Mouse (Mus musculus) fat pad, adult 2 months (tissue): Measurements from ENCODE around the gene Pkn1.
A peak's percentile ranks its signal among the peaks of the same experiment; 100 is the strongest.

ENCODE experiments used
- DNase-seq: peaks from one replicate; pipeline ENCODE4 v3.0.0-alpha.2; 2011; ENCODE audit warnings: low read depth, low spot score; ENCODE audit errors: extremely low read depth

Gene Pkn1

DNA sequence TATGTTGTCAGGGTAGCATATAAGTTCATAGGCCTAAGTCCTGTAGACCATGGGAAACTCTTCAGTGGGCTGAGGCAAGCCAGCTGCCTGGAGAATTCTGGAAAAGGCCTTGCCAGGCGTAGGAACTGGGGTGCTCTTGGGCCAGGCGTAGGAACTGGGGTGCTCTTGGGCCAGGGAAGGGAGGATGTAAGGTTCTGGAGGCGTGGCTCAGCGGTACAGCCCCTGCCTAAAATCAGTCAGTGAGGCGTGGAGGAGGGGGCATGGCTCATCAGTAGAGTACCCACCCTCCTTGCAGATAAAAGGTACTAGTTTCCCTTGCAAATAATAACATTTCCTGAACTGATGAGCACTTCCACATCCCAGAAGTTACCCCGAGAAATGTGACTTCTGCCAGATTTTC lies 44.3 kb downstream of the Pkn1 start:
- DNase-seq, result no peak

DNA sequence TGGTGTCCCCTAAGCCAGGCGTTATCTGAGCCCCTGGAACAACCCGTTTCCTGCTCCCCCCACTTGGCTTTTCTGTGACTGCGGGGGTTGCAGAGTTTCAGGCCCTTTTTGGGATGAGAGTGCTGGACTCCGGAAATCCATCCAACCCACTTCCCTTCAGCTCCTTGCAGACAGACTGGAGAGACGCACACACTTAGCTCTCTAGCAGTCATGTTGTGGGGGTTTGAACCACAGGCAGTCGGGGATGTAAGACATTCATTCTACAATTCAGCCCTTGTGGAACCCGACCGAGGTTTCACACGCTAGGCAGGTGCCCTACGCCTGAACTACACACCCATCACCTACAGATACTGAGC lies 45.3 kb downstream of the Pkn1 start:
- DNase-seq, result no peak

DNA sequence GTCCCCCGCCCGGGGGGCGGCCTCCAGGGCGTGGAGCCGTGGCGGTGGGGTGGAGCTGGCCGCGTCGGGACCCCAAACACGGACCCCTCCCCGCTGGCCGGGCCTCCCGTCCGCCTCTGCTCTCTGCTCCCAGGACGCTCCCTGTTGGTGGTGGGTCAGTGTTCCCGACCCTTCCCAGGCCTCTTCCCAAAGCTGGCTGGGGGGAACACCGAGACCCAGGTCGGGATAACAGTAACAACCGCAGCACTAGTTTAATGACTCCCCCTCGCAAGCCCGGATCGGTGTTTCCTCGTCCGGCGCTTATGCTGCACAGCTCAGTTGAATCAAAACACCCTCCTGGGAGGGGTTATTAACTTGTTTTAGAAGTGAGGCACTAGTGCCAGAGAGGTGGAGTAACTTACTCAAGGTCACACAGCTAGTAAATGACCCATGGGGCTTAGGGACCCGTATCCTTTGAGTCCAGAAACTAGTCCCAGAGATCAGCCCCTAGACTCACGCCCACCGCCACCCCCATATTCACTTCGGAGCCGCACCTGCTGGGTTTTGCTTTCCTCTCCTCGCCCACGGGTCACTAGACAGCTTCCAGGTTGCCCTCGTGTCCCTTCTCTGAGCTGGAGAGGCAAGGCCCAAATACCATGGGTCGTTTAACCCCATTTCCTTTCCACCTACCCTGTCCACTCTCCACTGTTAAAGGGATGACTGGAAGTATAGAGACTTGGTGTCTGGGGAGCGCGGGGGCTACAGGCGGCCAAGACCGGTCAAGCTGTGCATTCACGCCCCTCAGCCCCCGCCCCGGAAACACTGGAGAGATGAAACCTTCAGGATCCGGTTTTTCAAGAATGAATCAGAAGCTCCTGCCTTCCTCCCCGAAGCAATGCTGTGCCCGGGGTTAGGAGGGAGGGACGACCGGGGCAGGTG lies 46.0 kb downstream of the Pkn1 start:
- no peak for DNase-seq

DNA sequence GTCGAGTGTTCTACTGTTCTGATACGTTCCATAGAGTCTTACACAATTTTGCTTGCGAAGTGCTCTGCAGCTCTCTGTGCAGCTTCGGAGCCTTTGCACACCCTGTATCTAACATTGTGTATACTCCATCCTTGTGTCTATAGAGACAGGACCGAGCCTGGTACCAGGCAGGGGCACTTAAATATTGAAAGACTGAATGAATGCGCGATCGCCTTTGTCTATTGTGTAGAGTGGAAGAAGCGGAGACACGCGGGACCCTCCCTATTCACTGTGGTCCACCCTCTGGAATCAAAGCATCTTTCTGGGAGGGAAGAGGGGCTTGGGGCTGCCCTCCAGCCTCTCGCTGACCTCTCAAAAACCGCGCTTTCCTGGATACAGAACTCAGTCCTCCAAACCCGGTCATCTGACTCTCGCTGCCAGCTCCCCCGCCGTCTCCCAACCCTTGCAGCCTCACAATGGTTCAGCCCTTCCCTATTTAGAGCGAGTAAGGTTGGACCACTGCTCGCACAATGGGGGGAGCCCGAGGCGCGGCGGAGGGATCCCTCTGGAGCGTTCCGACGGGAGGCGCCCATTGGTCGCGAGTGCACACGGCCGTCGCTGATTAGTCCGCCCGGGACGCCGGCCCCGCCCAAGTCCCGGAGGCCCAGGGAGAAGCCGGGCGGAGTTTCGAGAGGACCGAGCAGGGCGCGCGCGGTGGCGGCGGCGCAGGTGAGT lies 46.8 kb downstream of the Pkn1 start, which contains the start of gene Gipc1:
TSS of gene Gipc1 (plus strand) at position 648 of the 714 bp plus-strand sequence.
- DNase-seq, result peak; percentile 66

DNA sequence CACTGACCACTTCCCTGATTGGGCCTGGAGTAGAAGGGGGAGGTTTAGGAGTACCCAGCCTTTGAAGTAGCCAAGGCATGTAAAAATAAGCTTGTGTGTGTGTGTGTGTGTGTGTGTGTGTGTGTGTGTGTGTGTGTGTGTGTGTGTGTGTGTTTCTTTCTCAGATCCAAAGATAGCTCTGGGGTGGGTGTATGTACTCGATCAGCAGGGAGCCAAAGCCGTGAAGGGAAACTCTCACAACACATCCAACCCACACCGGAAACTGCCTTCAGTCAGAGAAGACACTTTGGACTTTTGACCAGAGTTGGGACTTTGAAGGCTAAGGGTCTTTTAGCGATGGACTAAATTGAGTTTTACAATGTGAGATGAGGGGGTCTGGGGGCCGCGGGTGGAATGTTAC lies 49.3 kb downstream of the Pkn1 start:
- DNase-seq, result no peak

DNA sequence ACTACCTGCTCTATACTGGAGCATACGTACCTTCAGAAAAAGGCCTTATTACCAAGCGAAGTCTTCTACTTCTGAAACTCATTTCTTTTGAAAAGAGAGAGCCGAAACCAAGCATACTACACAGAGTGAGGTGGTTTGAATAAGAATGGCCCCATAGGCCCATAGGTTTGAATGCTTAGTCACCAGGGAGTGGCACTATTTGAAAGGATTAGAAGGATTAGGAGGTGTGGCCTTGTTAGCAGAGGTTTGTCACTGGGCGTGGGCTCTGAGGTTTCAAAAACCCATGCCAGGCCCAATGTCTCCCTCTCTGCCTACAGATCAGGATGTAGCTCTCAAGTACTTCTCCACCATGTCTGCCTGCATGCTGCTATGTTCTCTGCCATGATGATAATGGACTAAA lies 50.9 kb downstream of the Pkn1 start:
- DNase-seq, result no peak

DNA sequence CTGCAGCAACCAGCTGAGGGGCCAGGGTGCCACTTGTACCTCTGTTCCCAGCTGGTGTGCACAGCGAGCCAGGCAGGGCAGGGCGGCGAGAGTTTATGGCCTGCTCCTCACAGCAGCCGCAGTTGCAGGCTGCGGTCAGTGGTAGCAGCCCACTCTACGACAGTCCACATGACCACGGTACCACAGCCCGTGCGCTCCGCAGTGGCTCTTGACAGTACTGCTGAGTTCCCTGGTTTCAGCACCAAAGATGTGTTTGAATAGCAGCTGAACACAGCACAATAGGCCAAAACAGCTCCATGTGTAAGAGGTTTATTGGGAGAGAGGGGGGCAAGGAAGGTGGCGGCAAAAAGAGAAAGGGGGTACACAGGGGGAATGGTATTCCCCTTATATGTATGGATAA lies 51.5 kb downstream of the Pkn1 start:
- DNase-seq, result no peak

DNA sequence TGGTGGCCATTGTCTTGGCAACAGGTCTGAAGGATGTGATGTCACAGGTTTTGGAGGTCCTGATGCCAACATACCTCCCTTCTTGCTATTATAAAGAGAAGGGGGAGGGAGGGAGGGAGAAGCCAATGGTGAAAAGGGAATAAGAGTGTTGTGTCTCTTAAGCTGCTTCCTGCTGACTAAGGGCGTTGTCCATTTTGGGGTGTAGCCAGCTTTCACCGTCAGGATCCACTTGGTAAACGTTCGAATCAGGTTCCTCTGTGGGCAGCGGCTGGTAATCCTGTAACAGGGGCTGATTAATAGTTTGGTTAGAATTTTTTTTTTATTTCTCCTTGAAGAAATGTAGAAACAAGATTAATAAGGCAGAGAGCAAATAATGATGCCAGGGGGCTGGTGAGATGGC lies 59.3 kb downstream of the Pkn1 start:
- no peak for DNase-seq

DNA sequence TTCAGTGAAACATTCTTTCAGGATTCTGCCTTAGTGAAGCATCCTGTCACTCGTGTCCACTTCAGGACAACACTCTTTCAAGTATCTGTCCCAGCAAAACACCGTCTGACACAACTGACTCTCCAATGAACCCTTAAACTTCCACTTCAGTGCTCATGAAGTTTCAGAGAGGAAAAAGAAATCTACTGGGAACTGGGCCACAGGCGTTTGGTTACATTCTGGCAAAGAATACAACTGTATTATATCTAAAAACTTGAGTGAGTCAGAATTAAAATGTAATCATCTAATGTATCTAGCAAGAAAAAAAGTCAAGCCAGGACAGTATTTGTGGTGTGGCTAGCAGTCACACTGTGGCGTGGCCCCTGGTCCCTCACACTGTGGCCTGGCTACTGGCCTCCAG lies 60.1 kb downstream of the Pkn1 start:
- DNase-seq, result no peak

DNA sequence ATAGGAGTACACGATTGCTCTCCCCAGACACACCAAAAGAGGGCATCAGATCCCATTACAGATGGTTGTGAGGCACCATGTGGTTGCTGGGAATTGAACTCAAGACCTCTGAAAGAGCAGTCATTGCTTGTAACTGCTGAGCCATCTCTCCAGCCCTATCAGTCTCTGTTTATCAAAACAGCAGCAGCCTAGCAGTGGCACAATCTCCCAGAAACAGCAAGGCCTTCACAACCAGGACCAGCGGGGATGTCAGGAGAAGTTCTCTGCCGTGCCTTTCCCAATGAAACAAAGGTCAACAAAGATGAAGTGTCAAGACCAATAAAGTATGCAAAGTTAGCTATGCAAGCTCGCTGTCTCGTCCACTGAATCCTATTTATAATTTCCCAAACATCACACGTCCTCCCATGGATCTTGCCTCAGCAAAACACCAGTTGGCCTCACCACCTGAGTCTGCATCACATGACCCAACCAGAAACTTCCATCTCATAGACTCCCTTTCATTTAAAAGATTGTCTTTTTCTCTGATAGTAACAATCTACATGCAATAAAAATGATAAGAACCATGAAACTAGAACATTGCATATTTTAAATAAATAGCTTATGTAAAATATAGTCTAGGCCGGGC lies 66.8 kb downstream of the Pkn1 start:
- DNase-seq, result no peak

DNA sequence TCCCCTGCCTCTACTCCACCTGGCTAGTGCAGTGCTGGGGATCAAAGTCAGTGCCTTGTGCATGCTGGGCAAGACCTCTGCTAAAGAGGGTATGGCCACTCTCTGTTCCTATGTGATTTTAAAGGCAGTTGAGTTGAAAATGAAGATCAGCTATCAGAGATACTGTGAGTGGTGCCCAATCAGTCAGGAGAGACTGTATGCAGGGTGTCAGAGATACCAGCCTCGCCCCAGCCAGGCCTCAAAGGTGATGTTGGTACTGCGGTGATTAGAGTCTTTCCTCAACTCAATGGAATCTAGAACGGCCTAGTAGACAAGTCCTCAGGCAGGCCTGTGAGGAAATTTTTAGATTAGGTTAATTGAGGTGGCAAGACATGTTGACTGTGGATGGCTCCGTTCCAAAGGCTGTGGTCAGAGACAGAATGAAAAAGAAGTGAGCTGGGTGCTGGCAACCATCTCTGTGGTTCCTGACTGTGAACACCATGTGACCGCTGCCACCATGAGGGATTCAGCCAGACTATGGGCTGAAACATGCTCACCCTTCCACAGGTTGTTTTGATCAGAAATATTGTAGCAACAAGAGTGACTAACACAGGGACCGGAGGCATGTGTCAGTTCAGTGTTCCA lies 73.2 kb downstream of the Pkn1 start:
- DNase-seq, result no peak

DNA sequence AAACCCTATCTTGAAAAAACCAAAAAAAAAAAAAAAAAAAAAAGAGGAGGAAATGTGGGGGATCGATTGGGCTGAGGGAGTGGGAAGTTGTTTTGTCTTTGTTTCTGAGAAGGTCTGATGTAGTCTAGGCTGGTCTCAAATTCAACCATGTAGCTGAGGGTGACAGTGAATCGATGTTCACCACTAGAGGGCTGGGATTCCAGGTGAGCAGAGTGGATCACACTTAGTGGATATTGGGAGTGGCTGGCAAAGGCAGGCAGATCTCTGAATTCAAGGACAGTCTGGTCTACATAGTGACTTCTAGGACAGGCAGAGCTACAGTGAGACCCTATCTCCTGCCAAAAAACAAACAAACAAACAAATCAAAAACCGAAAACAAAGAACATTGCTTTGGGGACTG lies 74.2 kb downstream of the Pkn1 start:
- DNase-seq, result no peak

DNA sequence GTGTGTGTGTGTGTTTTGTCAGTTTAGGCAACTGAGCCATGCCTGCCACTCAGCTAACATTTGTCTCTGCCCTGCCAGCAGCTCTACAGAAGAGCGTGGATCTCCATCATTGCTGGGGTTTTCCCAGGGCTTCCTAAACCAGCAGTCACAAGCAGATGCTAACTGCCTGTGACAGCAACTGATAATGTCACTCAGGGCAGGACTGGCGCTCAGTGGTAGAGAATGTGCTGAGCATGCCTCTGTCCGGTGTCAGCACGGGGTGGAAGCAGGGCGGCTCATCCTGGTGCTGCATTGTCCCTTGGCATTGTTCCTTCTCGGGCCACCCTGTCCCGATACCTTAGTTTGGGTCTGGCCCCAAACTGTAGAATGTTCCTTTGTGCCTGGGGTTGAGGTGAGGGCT lies 75.4 kb downstream of the Pkn1 start:
- no peak for DNase-seq

DNA sequence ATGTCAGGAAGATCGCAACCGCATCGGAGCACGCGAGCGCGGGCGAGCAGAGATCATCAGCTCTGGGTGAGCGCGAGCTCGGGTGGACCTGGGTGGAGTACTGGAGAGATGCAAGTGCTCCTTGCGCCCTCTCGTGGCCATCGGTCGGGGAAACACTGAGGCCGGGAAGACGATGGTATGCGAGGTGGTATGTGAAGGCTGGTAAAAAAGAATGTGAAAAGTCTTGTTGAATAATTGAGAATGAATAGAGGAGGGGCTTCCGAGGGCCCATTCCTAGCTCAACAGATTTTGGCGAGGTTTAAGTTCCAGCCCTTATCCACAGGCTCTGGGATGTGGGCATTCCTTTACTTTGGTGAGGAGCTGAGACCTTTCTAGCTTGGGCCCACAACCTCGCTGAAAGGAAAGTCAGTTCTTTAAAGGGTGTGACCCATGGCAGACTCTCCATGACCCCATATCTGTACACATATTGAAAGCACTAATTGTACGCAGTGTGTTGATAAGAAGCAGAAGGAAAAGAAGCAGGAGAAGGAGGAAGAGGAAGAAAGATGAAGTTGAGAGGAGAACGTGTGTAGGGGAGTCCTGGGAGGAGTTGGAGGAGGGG lies 76.5 kb downstream of the Pkn1 start:
- DNase-seq, result no peak

DNA sequence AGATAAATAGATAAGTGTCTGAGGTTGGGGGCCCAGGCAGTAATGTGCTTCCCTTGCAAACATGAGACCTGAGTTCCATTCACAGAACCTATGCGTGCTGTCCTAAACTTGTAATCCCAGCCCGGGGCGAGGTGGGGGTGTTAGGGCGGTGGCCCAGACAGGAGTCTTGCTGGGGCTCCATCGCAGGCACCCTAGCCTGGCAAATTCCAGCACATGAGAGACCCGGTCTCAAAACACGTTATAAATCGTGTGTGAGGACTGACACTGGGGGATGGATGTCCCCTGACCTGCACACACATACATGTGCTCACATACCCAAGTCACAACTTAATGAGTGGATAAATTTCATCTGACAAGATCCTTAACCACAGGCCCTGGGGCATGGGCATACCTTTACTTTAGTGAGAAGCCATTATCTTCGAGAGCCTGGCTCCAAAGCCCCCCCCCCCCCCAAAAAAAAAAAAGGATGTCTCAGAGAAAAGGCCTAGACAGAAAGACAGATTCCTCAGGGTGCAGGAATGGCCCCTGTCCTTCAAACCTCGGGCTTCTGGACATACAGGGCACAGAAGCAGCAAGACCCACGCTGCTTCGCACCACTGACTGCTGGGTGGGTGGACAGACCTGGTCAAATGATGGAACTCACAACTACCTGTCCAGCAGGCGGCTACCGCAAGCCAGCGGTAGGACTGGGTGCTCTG lies 77.1 kb downstream of the Pkn1 start:
- DNase-seq, result no peak

DNA sequence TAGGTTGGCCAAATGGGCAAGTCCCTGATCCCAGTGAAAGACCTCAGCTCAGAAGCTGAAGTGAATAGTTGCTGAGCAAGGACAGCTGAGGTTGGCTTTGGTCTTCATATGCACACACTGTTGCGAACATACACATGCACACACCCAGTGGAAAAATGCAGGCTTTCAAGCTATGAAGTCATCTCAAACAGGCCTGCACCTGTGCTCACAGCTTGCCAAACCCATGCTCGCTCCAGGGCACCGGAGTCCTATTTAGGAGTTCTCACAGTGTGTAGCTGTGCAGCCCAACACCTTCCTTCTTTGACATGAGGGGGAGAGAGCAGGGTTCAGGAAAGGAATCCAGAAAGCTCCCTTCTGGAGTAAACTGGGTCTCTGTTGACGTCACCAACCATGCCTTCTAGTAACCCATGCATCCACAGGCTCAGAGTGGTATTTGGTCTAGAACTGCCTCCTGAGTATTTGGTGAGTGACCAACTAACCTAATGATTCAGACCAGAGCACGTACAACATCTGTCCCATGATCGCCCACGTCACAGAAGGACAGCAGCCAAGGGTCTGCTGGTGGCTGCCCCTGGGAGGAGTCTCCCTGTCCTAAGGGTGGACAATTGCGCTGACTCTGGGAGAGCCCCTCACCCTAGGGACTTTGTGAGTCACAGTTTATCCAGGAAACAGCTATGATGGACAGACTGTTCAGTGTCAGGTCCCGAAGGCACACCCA lies 79.3 kb downstream of the Pkn1 start:
- peak; percentile 90 for DNase-seq

DNA sequence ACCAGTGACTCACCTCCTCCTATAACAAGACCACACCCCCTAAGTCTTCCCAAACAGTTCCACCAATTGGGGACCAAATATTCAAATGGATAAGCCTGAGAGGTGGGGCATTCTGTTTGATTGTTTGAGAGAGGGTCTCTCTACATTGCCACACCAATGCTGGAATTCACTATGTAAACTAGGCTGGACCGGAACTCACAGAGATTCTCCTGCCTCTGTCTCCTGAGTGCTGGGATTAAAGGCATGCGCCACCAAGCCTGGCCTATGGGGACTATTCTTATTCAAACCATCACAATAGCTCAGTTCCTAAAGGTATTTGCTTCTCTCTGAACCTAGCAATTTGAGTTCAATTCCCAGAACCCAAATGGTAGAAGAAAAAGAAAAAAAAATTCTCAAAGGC lies 80.4 kb downstream of the Pkn1 start:
- no peak for DNase-seq

DNA sequence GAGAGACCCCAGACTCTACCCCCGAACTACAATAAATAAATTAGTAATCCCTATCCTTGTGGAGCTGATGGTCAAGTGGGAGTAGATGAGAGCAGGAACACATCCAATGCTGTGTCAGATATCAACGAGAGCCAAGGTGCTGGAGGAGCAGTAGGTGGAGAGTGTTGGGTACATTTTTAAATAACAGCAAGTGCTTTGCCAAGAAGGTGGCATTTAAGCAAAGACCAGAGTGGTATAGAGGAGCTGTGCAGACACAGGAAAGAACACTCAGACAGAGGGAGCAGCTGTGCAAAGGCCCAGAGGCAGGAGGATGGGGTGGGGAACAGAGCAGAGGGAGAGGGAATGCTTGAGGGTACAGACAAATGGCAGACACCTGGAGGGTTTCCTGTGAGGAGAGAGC lies 81.9 kb downstream of the Pkn1 start:
- DNase-seq, result no peak

DNA sequence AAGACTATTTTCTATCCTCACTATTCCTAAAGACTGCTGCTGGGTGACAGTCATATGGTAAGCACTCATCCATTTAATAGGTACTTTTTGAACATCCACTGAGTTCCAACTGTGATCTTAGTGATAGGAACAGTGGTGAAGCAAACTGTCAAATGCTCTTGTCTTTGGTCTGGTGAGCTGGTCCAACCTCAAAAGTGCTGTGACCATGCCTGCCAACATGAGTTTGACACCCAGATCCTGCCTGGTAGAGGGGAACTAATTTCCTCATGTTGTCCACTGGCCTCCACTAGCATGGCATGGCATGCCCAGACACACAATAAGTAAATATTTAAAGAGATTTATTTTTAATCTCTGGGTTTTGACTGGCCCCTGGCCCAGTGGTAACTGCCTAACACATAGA lies 82.4 kb downstream of the Pkn1 start:
- peak; percentile 87 for DNase-seq
